Mouse (Mus musculus): ENCODE measurements around the gene Cfap100. TPM values are rescaled to one million over a fixed set of nuclear protein-coding genes. Genes with fewer than 3 reads are reported as not detected.

Gene Cfap100
- polyA plus RNA-seq (2016; fragmentation: Nextera tagmentation; extraction: Ambion mirVana): 2.8 and 3.8 TPM in 2 replicates

- Histone ChIP-seq H3K4me3 (peak within 1 kb of the TSS; percentile 39), H3K4me1 (peaks cover 12% of the 10 kb centered on the region), H3K27me3 (peaks cover 19% of the 10 kb centered on the region), H3K4me2 (replicated peaks) (peak within 1 kb of the TSS; percentile 87), H3K27ac (peak within 1 kb of the TSS; percentile 62), H3K9me3 (replicated peaks) (no peaks in the 10 kb centered on the region), H3K36me3 (no peaks in the 10 kb centered on the region), H3K9ac (peak within 1 kb of the TSS; percentile 70)
- under 1% methylated on average over 31 of the region's 31 CpGs for WGBS
- peak; percentile 84 for ATAC-seq (ENCODE audit: low FRiP score)
These were observed at the start of gene Cfap100 for GRCm38 (mm10) chr6:90428380-90428974. Gene Cfap100 (minus strand): TSS chr6:90428797.

DNA sequence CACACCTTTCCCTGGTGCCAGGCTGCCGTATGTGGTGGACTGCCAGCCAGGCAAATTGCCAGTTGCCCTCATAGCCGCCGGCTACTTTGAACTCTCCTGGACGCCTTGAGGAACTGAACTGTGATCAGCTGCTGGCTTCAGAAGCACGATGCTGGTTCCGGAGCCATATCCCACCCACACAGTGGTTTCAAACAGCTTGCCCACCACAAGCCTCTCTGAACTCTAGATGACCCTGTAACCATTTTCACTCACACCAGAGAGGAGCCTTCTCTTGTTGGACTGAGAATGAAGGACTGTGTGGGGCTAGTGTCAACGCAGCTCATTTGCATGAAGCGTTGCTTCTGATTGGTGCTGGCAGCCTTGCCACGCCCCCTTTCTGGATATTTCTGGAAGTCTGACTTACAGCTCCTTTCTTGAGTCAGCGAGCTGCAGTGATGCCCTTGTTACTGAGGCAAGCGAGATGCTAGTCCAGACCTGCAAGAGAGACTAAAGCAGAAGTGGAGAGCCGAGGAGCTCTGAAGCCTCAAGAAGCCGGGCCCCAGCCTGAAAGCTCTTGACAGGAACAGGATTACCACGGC, 48.4 kb upstream of the Cfap100 start:
- no peak overlapping the region for H3K9ac ChIP-seq
- no peak overlapping the region for H3K27ac ChIP-seq
- no peak for ATAC-seq (ENCODE audit: low FRiP score)
- 69% methylated on average over 14 of the region's 14 CpGs for WGBS
- H3K9me3 ChIP-seq (replicated peaks): no peaks in the 10 kb centered on the region
- H3K4me3 ChIP-seq: no peak overlapping the region
- no peak overlapping the region for H3K4me2 ChIP-seq (replicated peaks)
- no peaks in the 10 kb centered on the region for H3K36me3 ChIP-seq
- peaks cover 2% of the 10 kb centered on the region; the same call in 1 of the 2 replicates for H3K4me1 ChIP-seq
- H3K27me3 ChIP-seq: no peaks in the 10 kb centered on the region

DNA sequence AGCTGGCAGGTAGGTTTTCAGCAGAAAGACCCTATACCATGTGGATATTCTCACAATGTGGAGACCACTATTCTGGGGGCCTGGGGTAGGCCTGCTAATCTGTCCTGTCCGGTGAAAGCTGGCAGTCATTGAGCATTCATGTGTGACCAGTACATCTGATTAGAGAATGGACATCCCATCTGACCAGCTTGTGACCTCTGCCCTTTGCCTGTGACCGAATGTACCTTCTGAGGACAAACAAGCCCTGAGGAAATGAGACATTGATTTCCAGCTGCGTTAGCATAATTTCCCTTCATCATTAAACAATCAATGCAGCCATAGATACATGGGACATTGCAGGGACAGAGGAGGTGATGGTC, 47.2 kb upstream of the Cfap100 start:
- Histone ChIP-seq H3K9ac (no peak overlapping the region), H3K4me2 (replicated peaks) (no peak overlapping the region), H3K4me1 (peaks cover 4% of the 10 kb centered on the region; the same call in 1 of the 2 replicates), H3K27me3 (no peaks in the 10 kb centered on the region), H3K4me3 (no peak overlapping the region), H3K27ac (no peak overlapping the region), H3K36me3 (no peaks in the 10 kb centered on the region), H3K9me3 (replicated peaks) (no peaks in the 10 kb centered on the region)
- no peak for ATAC-seq (ENCODE audit: low FRiP score)
- 60% methylated on average over 3 of the region's 3 CpGs for whole genome bisulfite sequencing

DNA sequence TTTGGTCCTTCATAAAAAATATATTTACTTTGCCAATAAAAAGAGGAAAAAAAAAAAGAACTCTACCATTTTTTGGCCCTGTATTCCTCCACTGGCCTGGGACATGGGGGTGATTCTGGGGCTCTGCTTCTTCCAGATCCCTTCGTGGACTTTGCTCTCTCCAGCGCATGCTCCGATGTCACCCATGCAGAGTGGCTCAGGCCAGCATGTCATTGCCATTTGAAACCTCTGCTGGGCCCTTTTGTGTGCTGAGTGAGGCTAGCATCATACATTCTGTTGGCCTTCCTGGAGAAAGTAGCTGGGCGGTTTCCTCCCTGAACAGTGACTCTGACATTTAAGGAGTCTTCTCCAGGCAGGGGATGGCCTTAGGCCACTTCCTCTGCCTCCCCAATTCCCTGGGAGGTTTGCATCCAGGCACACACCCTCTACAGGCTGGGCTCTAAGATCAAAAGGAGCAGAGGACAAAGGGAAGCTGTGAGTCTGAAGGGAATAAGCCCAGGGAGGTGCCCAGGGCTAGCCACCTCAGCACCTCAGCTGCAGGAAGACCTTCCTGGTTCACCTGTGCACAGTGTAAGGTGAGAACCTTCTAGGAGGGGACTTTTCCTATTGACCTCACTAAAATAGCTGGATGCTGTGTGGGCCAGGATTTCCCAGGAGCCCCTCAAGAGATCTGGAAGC, 46.7 kb upstream of the Cfap100 start:
- 69% methylated on average over 4 of the region's 4 CpGs for WGBS
- no peak overlapping the region for H3K9ac ChIP-seq
- no peak for ATAC-seq (ENCODE audit: low FRiP score)
- no peak overlapping the region for H3K4me2 ChIP-seq (replicated peaks)
- no peaks in the 10 kb centered on the region for H3K36me3 ChIP-seq
- no peaks in the 10 kb centered on the region for H3K9me3 ChIP-seq (replicated peaks)
- no peak overlapping the region for H3K4me3 ChIP-seq
- H3K27me3 ChIP-seq: no peaks in the 10 kb centered on the region
- H3K4me1 ChIP-seq: peaks cover 7% of the 10 kb centered on the region; the same call in 1 of the 2 replicates
- H3K27ac ChIP-seq: no peak overlapping the region

DNA sequence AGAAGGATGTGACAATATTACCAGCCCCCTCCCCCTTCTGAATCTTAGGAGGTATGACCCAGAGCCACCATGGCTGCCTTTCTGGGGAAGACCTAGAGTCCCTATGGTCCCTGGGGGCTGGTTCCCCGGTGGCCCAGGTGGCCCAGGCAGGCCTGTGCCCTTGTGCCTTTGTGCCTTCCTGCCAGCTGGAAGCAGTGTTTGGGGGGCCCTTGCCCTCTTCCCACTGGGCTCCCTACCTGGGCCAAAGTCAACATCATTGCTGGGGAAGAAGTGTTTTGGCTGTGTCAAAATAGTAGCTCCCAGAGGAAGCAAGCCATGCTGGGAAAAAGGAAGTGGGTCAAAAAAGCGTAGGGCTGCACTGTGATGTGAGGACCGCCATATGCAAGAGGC, 45.8 kb upstream of the Cfap100 start:
- no peak for ATAC-seq (ENCODE audit: low FRiP score)
- Histone ChIP-seq H3K27me3 (no peaks in the 10 kb centered on the region), H3K4me1 (peaks cover 7% of the 10 kb centered on the region; the same call in 1 of the 2 replicates), H3K9ac (no peak overlapping the region), H3K9me3 (replicated peaks) (no peaks in the 10 kb centered on the region), H3K4me2 (replicated peaks) (no peak overlapping the region), H3K27ac (no peak overlapping the region), H3K36me3 (no peaks in the 10 kb centered on the region), H3K4me3 (no peak overlapping the region)
- WGBS: 86% methylated on average over 3 of the region's 3 CpGs

GRCm38 (mm10) chr6:90473630-90474360, 45.2 kb upstream of the Cfap100 start:
- Histone ChIP-seq H3K4me1 (peaks cover 7% of the 10 kb centered on the region; the same call in 1 of the 2 replicates), H3K27me3 (no peaks in the 10 kb centered on the region), H3K27ac (no peak overlapping the region), H3K9me3 (replicated peaks) (no peaks in the 10 kb centered on the region), H3K4me3 (no peak overlapping the region), H3K9ac (no peak overlapping the region), H3K4me2 (replicated peaks) (no peak overlapping the region), H3K36me3 (no peaks in the 10 kb centered on the region)
- no peak for ATAC-seq (ENCODE audit: low FRiP score)
- 96% methylated on average over 24 of the region's 24 CpGs for WGBS

- no peak overlapping the region for H3K9ac ChIP-seq
- no peak overlapping the region for H3K4me2 ChIP-seq (replicated peaks)
- no peaks in the 10 kb centered on the region for H3K27me3 ChIP-seq
- H3K36me3 ChIP-seq: no peaks in the 10 kb centered on the region
- no peak overlapping the region for H3K4me3 ChIP-seq
- WGBS: 88% methylated on average over 3 of the region's 3 CpGs
- H3K4me1 ChIP-seq: peaks cover 7% of the 10 kb centered on the region; the same call in 1 of the 2 replicates
- H3K27ac ChIP-seq: no peak overlapping the region
- H3K9me3 ChIP-seq (replicated peaks): no peaks in the 10 kb centered on the region
- ATAC-seq (ENCODE audit: low FRiP score): no peak
These were observed 44.1 kb upstream of the Cfap100 start for GRCm38 (mm10) chr6:90472697-90473096.

DNA sequence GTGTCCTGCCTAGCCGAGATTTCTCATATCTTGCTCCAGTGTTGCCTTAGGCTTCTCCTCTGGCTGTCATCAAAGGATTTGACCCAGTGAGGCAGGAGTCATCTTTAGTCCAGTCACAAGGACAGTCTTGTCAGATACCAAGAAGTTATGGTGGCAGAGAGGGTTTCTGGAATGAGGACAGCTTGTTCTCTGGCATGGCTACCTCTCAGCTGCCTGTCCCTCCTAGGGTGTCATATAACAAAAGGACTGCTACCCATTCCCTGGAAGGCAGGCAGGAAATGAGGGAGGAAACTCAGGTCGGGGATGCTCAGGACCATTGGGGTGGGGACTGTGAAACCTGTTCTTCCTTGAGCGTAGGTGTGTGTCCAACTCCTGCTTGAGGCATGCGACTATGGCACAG, 43.5 kb upstream of the Cfap100 start:
- Histone ChIP-seq H3K27me3 (no peaks in the 10 kb centered on the region), H3K4me1 (peaks cover 6% of the 10 kb centered on the region; the same call in 1 of the 2 replicates), H3K4me3 (no peak overlapping the region), H3K9me3 (replicated peaks) (no peaks in the 10 kb centered on the region), H3K4me2 (replicated peaks) (no peak overlapping the region), H3K36me3 (no peaks in the 10 kb centered on the region), H3K27ac (no peak overlapping the region), H3K9ac (no peak overlapping the region)
- WGBS: 78% methylated on average over 4 of the region's 4 CpGs
- no peak for ATAC-seq (ENCODE audit: low FRiP score)

- ATAC-seq (ENCODE audit: low FRiP score): no peak
- WGBS: 52% methylated on average over 12 of the region's 12 CpGs
- Histone ChIP-seq H3K4me3 (no peak overlapping the region), H3K9me3 (replicated peaks) (no peaks in the 10 kb centered on the region), H3K36me3 (no peaks in the 10 kb centered on the region), H3K27ac (0 out of 2 replicates have a peak overlapping the region, but pooled peaks have one; percentile 44), H3K9ac (no peak overlapping the region), H3K4me2 (replicated peaks) (no peak overlapping the region), H3K27me3 (no peaks in the 10 kb centered on the region), H3K4me1 (0 out of 2 replicates have a peak, but pooled peaks cover 5% of the 10 kb centered on the region)
These were observed 42.4 kb upstream of the Cfap100 start for GRCm38 (mm10) chr6:90470947-90471541.

DNA sequence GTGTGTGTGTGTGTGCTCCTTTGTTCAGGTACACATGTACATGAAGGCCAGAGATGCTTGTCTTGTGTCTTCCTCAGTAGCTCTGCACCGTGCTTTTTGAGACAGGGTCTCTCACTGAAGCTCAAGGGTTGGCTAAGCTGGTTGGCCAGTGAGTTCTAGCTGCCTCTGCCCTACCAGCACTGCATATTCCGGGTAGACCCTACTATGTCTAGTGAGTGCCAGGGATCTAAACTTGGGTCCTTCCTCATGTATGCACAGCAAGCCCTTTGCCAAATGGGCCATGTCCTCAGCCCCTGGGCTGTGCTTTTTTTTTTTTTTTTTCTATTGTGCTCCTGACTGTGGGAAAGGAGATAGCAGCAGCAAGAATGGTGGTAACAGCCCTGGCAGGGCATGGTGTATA, 41.7 kb upstream of the Cfap100 start:
- WGBS: 88% methylated on average over 2 of the region's 2 CpGs
- no peak overlapping the region for H3K4me3 ChIP-seq
- H3K9ac ChIP-seq: no peak overlapping the region
- no peaks in the 10 kb centered on the region for H3K9me3 ChIP-seq (replicated peaks)
- no peak for ATAC-seq (ENCODE audit: low FRiP score)
- no peaks in the 10 kb centered on the region for H3K27me3 ChIP-seq
- H3K4me1 ChIP-seq: 0 out of 2 replicates have a peak, but pooled peaks cover 5% of the 10 kb centered on the region
- H3K27ac ChIP-seq: no peak overlapping the region
- no peaks in the 10 kb centered on the region for H3K36me3 ChIP-seq
- no peak overlapping the region for H3K4me2 ChIP-seq (replicated peaks)

DNA sequence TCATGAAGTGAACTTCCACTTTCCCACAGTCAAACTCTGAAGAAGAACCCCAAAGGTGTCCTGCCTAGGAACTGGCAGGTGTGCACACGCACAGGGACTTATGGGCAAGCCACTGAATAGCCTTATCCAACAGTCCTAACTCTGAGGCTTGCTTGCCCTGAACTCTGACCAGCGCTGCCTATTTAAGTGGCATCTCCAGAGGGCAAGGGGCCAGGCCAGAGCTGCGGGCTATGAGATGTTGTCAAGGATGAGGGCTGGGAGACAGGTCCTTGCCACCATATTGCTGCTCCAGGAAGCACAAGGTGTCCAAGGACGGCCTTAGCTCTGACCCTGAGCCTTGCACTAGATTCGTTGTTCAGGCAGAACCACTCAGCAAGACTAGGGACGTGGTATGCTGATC, 40.4 kb upstream of the Cfap100 start:
- Histone ChIP-seq H3K4me1 (peaks cover 6% of the 10 kb centered on the region), H3K9ac (no peak overlapping the region), H3K9me3 (replicated peaks) (no peaks in the 10 kb centered on the region), H3K36me3 (no peaks in the 10 kb centered on the region), H3K27me3 (peaks cover 3% of the 10 kb centered on the region; the same call in 1 of the 2 replicates), H3K27ac (no peak overlapping the region), H3K4me2 (replicated peaks) (no peak overlapping the region), H3K4me3 (no peak overlapping the region)
- WGBS: 92% methylated on average over 6 of the region's 6 CpGs
- ATAC-seq (ENCODE audit: low FRiP score): no peak

DNA sequence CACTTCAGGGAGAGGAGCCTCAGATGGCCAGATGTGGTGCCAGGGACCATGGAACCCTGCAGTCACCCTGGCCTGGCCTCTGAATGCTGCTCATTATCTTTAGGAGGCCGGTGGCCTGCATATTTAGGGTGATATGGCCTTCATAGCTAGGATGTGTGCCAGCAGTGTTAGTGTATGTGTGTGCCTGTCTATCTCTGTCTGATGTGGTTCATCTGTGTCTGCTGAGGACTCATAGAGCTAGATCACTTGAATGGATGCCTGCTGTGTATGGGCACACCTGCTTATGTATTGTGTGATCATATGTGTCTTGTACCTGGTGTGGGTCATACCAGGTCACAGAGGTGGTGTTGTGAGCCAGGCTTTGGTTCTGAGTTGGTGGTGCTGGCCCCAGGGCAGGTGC, 39.6 kb upstream of the Cfap100 start:
- no peak for ATAC-seq (ENCODE audit: low FRiP score)
- Histone ChIP-seq H3K27ac (no peak overlapping the region), H3K9ac (no peak overlapping the region), H3K4me2 (replicated peaks) (no peak overlapping the region), H3K27me3 (peaks cover 9% of the 10 kb centered on the region; the same call in 1 of the 2 replicates), H3K9me3 (replicated peaks) (no peaks in the 10 kb centered on the region), H3K4me3 (no peak overlapping the region), H3K36me3 (no peaks in the 10 kb centered on the region), H3K4me1 (peaks cover 14% of the 10 kb centered on the region)
- WGBS: 89% methylated on average over 1 of the region's 1 CpGs
